Mouse (Mus musculus) thymus, adult 2 months (tissue): ENCODE data around the gene Grin3b.

Experiments used
- CTCF ChIP-seq: fragments of 200-500 bp; IDR thresholded peaks from 2 replicates; pipeline ENCODE4 v1.5.1; 2012; ENCODE audit warnings: mild to moderate bottlenecking, control low read depth, low read length, moderate library complexity, borderline replicate concordance; ENCODE audit not compliant: control insufficient read depth, poor library complexity, insufficient read depth; ENCODE audit errors: extremely low read depth
- POLR2A ChIP-seq: fragments of 200-500 bp; IDR thresholded peaks from 2 replicates; pipeline ENCODE4 v1.6.1; 2012; ENCODE audit warnings: mild to moderate bottlenecking, low read length, control low read depth, moderate library complexity; ENCODE audit not compliant: control insufficient read depth, poor library complexity, insufficient read depth; ENCODE audit errors: extremely low read depth

- no peak for TF ChIP-seq CTCF
- TF ChIP-seq POLR2A, result no peak
Observed at GRCm38 (mm10) chr10:79956643-79957154, 13.8 kb upstream of the Grin3b start.
